In the genomic region with DNA sequence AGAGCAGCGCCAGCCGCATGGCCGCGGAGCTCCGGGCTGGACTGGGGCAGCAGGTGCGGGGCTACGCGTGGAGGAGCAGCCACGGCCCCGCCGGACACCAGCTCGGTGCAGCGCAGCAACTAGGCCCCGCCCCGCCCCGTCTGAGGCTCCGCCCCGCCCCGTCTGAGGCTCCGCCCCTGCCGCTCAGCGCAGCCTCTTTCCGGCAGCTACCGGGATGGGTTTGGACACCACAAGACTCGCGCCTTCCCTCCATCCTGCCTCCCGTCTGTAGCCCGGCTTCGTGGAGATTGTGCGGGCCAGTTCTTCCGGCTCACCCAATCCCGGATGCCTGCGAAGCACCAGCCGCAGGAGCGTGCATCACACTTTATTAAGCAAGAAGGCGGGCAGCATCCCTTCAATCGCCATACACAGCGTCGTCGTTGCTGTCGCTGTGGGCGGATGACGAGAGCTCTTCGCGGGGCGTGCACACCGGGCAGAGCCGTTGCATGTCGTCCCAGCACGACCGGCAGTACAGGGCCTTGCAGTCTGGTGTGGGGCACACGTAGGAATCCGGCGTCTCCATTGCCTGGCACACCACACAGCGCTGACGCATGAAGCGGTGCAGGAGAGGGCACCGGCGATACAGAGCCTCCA, we compare ENCODE assay signal across 8 mouse cellular contexts. TPM values are rescaled to one million over a fixed set of nuclear protein-coding genes. Genes with fewer than 3 reads are reported as not detected.
DNase-seq lines count a peak whose midpoint lies in the region; ATAC-seq lines count a peak whose summit lies in the region.

TSS of gene Adam15 (minus strand) at position 128 of the 633 bp plus-strand sequence.

- H3K4me1 ChIP-seq in embryonic facial prominence, embryonic 14.5 days (ENCODE audit: control insufficient read depth, insufficient read depth, low read length), result peaks cover 11% of the 10 kb centered on the region
- H3K4me1 ChIP-seq in limb, embryonic 13.5 days, result peaks cover 17% of the 10 kb centered on the region
- peaks cover 20% of the 10 kb centered on the region for H3K4me1 ChIP-seq in midbrain, embryonic 15.5 days

- no peaks in the 10 kb centered on the region for H3K27me3 ChIP-seq in embryonic facial prominence, embryonic 14.5 days (replicated peaks; ENCODE audit: control insufficient read depth, insufficient read depth, low read length)
- H3K27me3 ChIP-seq in limb, embryonic 13.5 days, result peaks cover 15% of the 10 kb centered on the region
- H3K27me3 ChIP-seq in midbrain, embryonic 15.5 days (replicated peaks), result peaks cover 8% of the 10 kb centered on the region; the same call in 1 of the 2 replicates

- H3K4me3 ChIP-seq in embryonic facial prominence, embryonic 14.5 days (ENCODE audit: low read depth, low read length), result peak within 1 kb of the TSS; percentile 73
- H3K4me3 ChIP-seq in limb, embryonic 13.5 days, result peak within 1 kb of the TSS; percentile 67
- H3K4me3 ChIP-seq in midbrain, embryonic 15.5 days, result peak within 1 kb of the TSS; percentile 54

- WGBS in embryonic facial prominence, embryonic 14.5 days, result 2% methylated on average over 34 of the region's 59 CpGs
- WGBS in limb, embryonic 13.5 days, result 1% methylated on average over 50 of the region's 59 CpGs
- WGBS in midbrain, embryonic 15.5 days, result 0% methylated on average over 59 of the region's 59 CpGs

- peak within 1 kb of the TSS; percentile 61 for H3K27ac ChIP-seq in embryonic facial prominence, embryonic 14.5 days (replicated peaks; ENCODE audit: low read depth, low read length)
- no peak within 1 kb of the TSS for H3K27ac ChIP-seq in limb, embryonic 13.5 days
- peak within 1 kb of the TSS; percentile 89 for H3K27ac ChIP-seq in midbrain, embryonic 15.5 days

- DNase-seq in 416B (ENCODE audit: low read depth), result peak; percentile 84
- DNase-seq in adrenal gland, postnatal 4 days (ENCODE audit: low spot score in 2 of 2), result peak; percentile 77 to 79
- DNase-seq in embryonic facial prominence, embryonic 14.5 days (ENCODE audit: low spot score), result peak; percentile 88
- DNase-seq in heart, adult 8-10 months (ENCODE audit: low spot score), result peak; percentile 90
- DNase-seq in kidney, adult 9 months, result peak; percentile 93
- DNase-seq in spleen, adult 18-20 months, result peak; percentile 82 to 94

- ATAC-seq in embryonic facial prominence, embryonic 14.5 days (ENCODE audit: low read depth), result peak; percentile 95
- peak; percentile 88 for ATAC-seq in limb, embryonic 13.5 days (ENCODE audit: low FRiP score, low read depth)
- peak; percentile 93 for ATAC-seq in midbrain, embryonic 15.5 days (replicated peaks)

- H3K9ac ChIP-seq in embryonic facial prominence, embryonic 14.5 days (ENCODE audit: low read depth, low read length), result peak within 1 kb of the TSS; percentile 71
- peak within 1 kb of the TSS; percentile 72 for H3K9ac ChIP-seq in limb, embryonic 13.5 days
- peak within 1 kb of the TSS; percentile 68 for H3K9ac ChIP-seq in midbrain, embryonic 15.5 days

- H3K36me3 ChIP-seq in embryonic facial prominence, embryonic 14.5 days (ENCODE audit: control insufficient read depth, insufficient read depth, low read length), result peaks cover 15% of the 10 kb centered on the region; the same call in 1 of the 2 replicates
- peaks cover 24% of the 10 kb centered on the region for H3K36me3 ChIP-seq in limb, embryonic 13.5 days
- no peaks in the 10 kb centered on the region for H3K36me3 ChIP-seq in midbrain, embryonic 15.5 days (replicated peaks)

- H3K4me2 ChIP-seq in embryonic facial prominence, embryonic 14.5 days (ENCODE audit: low read depth, low read length), result peak within 1 kb of the TSS; percentile 98
- peak within 1 kb of the TSS; percentile 95 for H3K4me2 ChIP-seq in limb, embryonic 13.5 days (replicated peaks)
- peak within 1 kb of the TSS; percentile 86 for H3K4me2 ChIP-seq in midbrain, embryonic 15.5 days

- H3K9me3 ChIP-seq in embryonic facial prominence, embryonic 14.5 days (ENCODE audit: control insufficient read depth, low read length), result no peaks in the 10 kb centered on the region
- H3K9me3 ChIP-seq in limb, embryonic 13.5 days, result no peaks in the 10 kb centered on the region
- no peaks in the 10 kb centered on the region for H3K9me3 ChIP-seq in midbrain, embryonic 15.5 days

RNA-seq across cellular contexts. Expression of gene Adam15, which starts in this region (rescaled TPM):
- total RNA-seq in adrenal gland, postnatal 4 days (2021), result 10 to 100 TPM; 60.7 to 74.6 TPM
- 44.4 and 51.7 TPM in 2 replicates for polyA plus RNA-seq in embryonic facial prominence, embryonic 14.5 days (2014; fragmentation: Nextera tagmentation; extraction: Ambion mirVana)
- total RNA-seq in heart, adult 8-10 months (2022), result 10 to 100 TPM; 43.3 to 52.5 (median 48.6) TPM
- polyA plus RNA-seq in limb, embryonic 13.5 days (2015; fragmentation: Nextera tagmentation; extraction: Ambion mirVana), result 50.3 and 52.2 TPM in 2 replicates
- polyA plus RNA-seq in midbrain, embryonic 15.5 days (2015; fragmentation: Nextera tagmentation; extraction: Ambion mirVana), result 59.5 and 62.2 TPM in 2 replicates
